Mouse (Mus musculus) CH12.LX (cell line): ENCODE data around the gene U2surp. TPM values are rescaled to one million over a fixed set of nuclear protein-coding genes. Genes with fewer than 3 reads are reported as not detected.

Experiments
- DNase-seq: peaks from one replicate; pipeline ENCODE4 v3.0.0-alpha.2; 2013; ENCODE audit errors: extremely low read depth
- H3K27ac ChIP-seq: 2 replicates; pipeline ENCODE4 v1.5.1; 2012; ENCODE audit warnings: low read depth, mild to moderate bottlenecking, control low read depth, moderate library complexity; ENCODE audit not compliant: insufficient read depth
- H3K27me3 ChIP-seq: replicated peaks from 2 replicates; pipeline ENCODE3; 2012; ENCODE audit warnings: inconsistent platforms
- H3K36me3 ChIP-seq, 2 experiments: replicated peaks in 1 of 2; 2 replicates each; pipeline versions ENCODE3 to v1.6.1; 2012; ENCODE audit warnings: inconsistent platforms in 1 of 2, low read length in 1 of 2, mild to moderate bottlenecking in 1 of 2, mixed read lengths in 1 of 2, moderate library complexity in 1 of 2; ENCODE audit not compliant: control insufficient read depth in 1 of 2, insufficient read depth in 1 of 2
- H3K4me1 ChIP-seq, 2 experiments: 2 replicates each; pipeline ENCODE4 v1.6.1; 2012; ENCODE audit warnings: inconsistent platforms in 1 of 2, moderate library complexity in 1 of 2; ENCODE audit not compliant: insufficient read depth in 2 of 2, control insufficient read depth in 1 of 2
- H3K4me2 ChIP-seq: 2 replicates; pipeline ENCODE4 v1.6.1; 2012; ENCODE audit warnings: low read depth, mild to moderate bottlenecking, control low read depth; ENCODE audit not compliant: poor library complexity, insufficient read depth, severe bottlenecking
- H3K4me3 ChIP-seq, 3 experiments: fragments of 150-350 bp in 1 of 3; sonication (generic) in 1 of 3; replicated peaks in 1 of 3; 2 replicates each; pipeline versions ENCODE3 to v1.5.1; 2011 to 2012; ENCODE audit warnings: low read depth in 2 of 3, low read length in 2 of 3, mild to moderate bottlenecking in 2 of 3, moderate library complexity in 2 of 3, control low read depth in 1 of 3, improper control_type of control experiment in 1 of 3, inconsistent platforms in 1 of 3, mixed read lengths in 1 of 3; ENCODE audit not compliant: poor library complexity in 1 of 3
- H3K79me2 ChIP-seq: replicated peaks from 2 replicates; pipeline ENCODE4 v1.6.1; 2012; ENCODE audit warnings: mild to moderate bottlenecking, moderate library complexity; ENCODE audit not compliant: control insufficient read depth, poor library complexity, insufficient read depth, severe bottlenecking; ENCODE audit errors: extremely low read depth
- H3K9ac ChIP-seq: 2 replicates; pipeline ENCODE4 v1.6.1; 2012; ENCODE audit warnings: low read depth, mild to moderate bottlenecking, control low read depth, moderate library complexity; ENCODE audit not compliant: insufficient read depth
- H3K9me3 ChIP-seq: replicated peaks from 2 replicates; pipeline ENCODE3; 2012; ENCODE audit warnings: low read length, inconsistent platforms, mixed read lengths
- BHLHE40 ChIP-seq: IDR thresholded peaks from 2 replicates; pipeline ENCODE4 v1.6.1; 2011; ENCODE audit warnings: mild to moderate bottlenecking, low read depth, low read length, improper control_type of control experiment
- E2F4 ChIP-seq: IDR thresholded peaks from 2 replicates; pipeline ENCODE4 v1.6.1; 2011; ENCODE audit warnings: low read depth, low read length, improper control_type of control experiment; ENCODE audit not compliant: insufficient replicate concordance
- MAZ ChIP-seq: IDR thresholded peaks from 2 replicates; pipeline ENCODE4 v1.6.1; 2012; ENCODE audit warnings: low read depth, mild to moderate bottlenecking, inconsistent platforms, low read length, improper control_type of control experiment, moderate library complexity
- MEF2A ChIP-seq: IDR thresholded peaks from 2 replicates; pipeline ENCODE4 v1.6.1; 2014; ENCODE audit warnings: low read depth, mild to moderate bottlenecking, inconsistent platforms, low read length, improper control_type of control experiment, borderline replicate concordance
- MXI1 ChIP-seq: IDR thresholded peaks from 2 replicates; pipeline ENCODE4 v1.6.1; 2011; ENCODE audit warnings: mild to moderate bottlenecking, low read depth, low read length, improper control_type of control experiment
- NELFE ChIP-seq: IDR thresholded peaks from 2 replicates; pipeline ENCODE4 v1.6.1; 2011; ENCODE audit warnings: low read depth, low read length, improper control_type of control experiment
- RAD21 ChIP-seq: IDR thresholded peaks from 2 replicates; pipeline ENCODE4 v1.6.1; 2011; ENCODE audit warnings: low read depth, mild to moderate bottlenecking, low read length, improper control_type of control experiment, moderate library complexity
- RCOR1 ChIP-seq: conservative IDR thresholded peaks from 2 replicates; pipeline ENCODE4 v1.6.1; 2012; ENCODE audit warnings: low read depth, mild to moderate bottlenecking, inconsistent platforms, low read length, improper control_type of control experiment
- dilution Hi-C: fragments of 300-500 bp; cut with MboI; formaldehyde crosslinking; loops from 2 replicates; pipeline ENCODE4 v1.14.3; 2020; ENCODE audit warnings: low sequenced_read_pairs; ENCODE audit not compliant: extremely low pct_unique_long_range_greater_than_20kb, extremely low pct_ligation_motif_present
- in situ Hi-C: fragments of 300-500 bp; cut with MboI; formaldehyde crosslinking; loops from 3 replicates; pipeline ENCODE4 v1.14.3; 2019; ENCODE audit warnings: low sequenced_read_pairs, low pct_ligation_motif_present, low pct_unique_long_range_greater_than_20kb, mixed read lengths
- polyA plus RNA-seq: library from polyadenylated mRNA; unstranded; fragments of >175 nt; gene quantifications from 2 replicates; pipeline ENCODE4 v1.2.1, GENCODE M21; 2012; ENCODE audit warnings: low read depth; ENCODE audit not compliant: insufficient read length
- total RNA-seq, 2 experiments: library from RNA; depleted of rRNA; stranded (reverse); fragments of 300-350 nt in 1 of 2; fragments of >200 nt in 1 of 2; gene quantifications; 2 replicates each; pipeline ENCODE4 v1.2.3; 2012 to 2014

The U2surp gene
- total and polyA plus RNA-seq, 3 experiments, result 46.5 to 103 (median 87.7) TPM

GRCm38 (mm10) chr9:95558726-95559058, 46.9 kb upstream of the U2surp start:
- dilution Hi-C loops (no loop called here), in situ Hi-C loops (no loop called here)
- no peak overlapping the region for H3K4me3 ChIP-seq

GRCm38 (mm10) chr9:95557722-95558121, 45.9 kb upstream of the U2surp start:
- no peaks in the 10 kb centered on the region for H3K27me3 ChIP-seq
- H3K4me2 ChIP-seq, result no peak overlapping the region
- H3K9me3 ChIP-seq, result peaks cover 12% of the 10 kb centered on the region
- no peaks in the 10 kb centered on the region for H3K4me1 ChIP-seq
- H3K4me3 ChIP-seq, result no peak overlapping the region
- in situ Hi-C loops (no loop called here), dilution Hi-C loops (no loop called here)
- no peak overlapping the region for H3K9ac ChIP-seq
- no peak overlapping the region for H3K27ac ChIP-seq
- no peak for DNase-seq
- TF ChIP-seq E2F4 (no peak), NELFE (no peak)
- H3K36me3 ChIP-seq, result no peaks in the 10 kb centered on the region
- H3K79me2 ChIP-seq, result no peaks in the 10 kb centered on the region

More at GRCm38 (mm10) chr9:95558726-95559058, 46.9 kb upstream of the U2surp start:
- no peak for DNase-seq
- H3K9me3 ChIP-seq, result peaks cover 12% of the 10 kb centered on the region
- no peaks in the 10 kb centered on the region for H3K27me3 ChIP-seq
- no peak overlapping the region for H3K4me2 ChIP-seq
- TF ChIP-seq MEF2A (no peak), MAZ (no peak), RAD21 (no peak), RCOR1 (no peak), MXI1 (no peak)
- H3K27ac ChIP-seq, result no peak overlapping the region
- H3K36me3 ChIP-seq, result no peaks in the 10 kb centered on the region
- H3K4me1 ChIP-seq, result no peaks in the 10 kb centered on the region
- no peak overlapping the region for H3K9ac ChIP-seq
- H3K79me2 ChIP-seq, result no peaks in the 10 kb centered on the region

- H3K4me2 ChIP-seq, result no peak overlapping the region
Observed at GRCm38 (mm10) chr9:95556067-95556512, 44.3 kb upstream of the U2surp start.

More at GRCm38 (mm10) chr9:95556067-95556512, 44.3 kb upstream of the U2surp start:
- no peak for DNase-seq
- H3K9me3 ChIP-seq, result peaks cover 12% of the 10 kb centered on the region
- in situ Hi-C loops, result no loop called here
- H3K4me3 ChIP-seq, result no peak overlapping the region
- H3K27me3 ChIP-seq, result no peaks in the 10 kb centered on the region
- no peak overlapping the region for H3K9ac ChIP-seq
- no peaks in the 10 kb centered on the region for H3K79me2 ChIP-seq
- H3K27ac ChIP-seq, result no peak overlapping the region
- H3K4me1 ChIP-seq, result peaks cover 0 to 6% of the 10 kb centered on the region in 2 experiments; a peak in 1 of 4 replicates
- no peaks in the 10 kb centered on the region for H3K36me3 ChIP-seq
- dilution Hi-C loops, result no loop called here
- no peak for TF ChIP-seq BHLHE40
